Mouse (Mus musculus): Measurements from ENCODE around the gene Hist1h2bn.
A peak's percentile ranks its signal among the peaks of the same experiment; 100 is the strongest.

GRCm38 (mm10) chr13:21710031-21710711 is 43.8 kb upstream of the Hist1h2bn start:
- peak; percentile 88 for TF ChIP-seq CTCF (IDR thresholded peaks at IDR 0.05; ENCODE audit: low read depth)
- peak; percentile 44 for TF ChIP-seq EP300 (IDR thresholded peaks at IDR 0.05; ENCODE audit: low read depth)
